In the genomic region with DNA sequence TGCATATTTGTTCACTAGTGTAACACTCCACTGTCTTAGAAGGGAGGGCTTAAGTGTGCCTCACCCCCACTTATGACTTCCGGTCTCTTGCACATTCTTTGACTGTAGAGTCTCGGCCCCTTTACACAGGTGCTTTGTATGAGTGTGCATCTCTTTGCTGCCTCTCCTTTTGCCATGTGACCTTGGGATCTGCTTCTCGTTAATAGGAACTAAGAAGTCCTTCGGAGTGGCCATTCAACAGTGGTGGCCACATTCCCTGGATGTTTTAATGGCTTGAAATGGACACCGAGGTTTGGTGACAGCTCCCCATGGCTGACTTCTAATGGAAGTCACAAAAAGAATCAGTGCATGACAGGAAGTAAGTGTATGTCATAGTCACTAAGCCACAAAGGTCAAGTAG, we compare ENCODE assay signal across 20 mouse cellular contexts.
DNase-seq lines count a peak whose midpoint lies in the region; ATAC-seq and TF ChIP-seq lines count a peak whose summit lies in the region.
"Had no signal": no experiment of that assay in that cellular context is flagged by ENCODE, and none has a peak within 500 bp of the region (broad histone marks: within the 10 kb centered on the region; RNA-seq: fewer than 3 reads in every experiment).

No protein-coding gene starts in this region.

- no peak for TF ChIP-seq EP300 in stomach, postnatal 0 days (optimal IDR thresholded peaks at IDR 0.05)

- H3K4me1 ChIP-seq in heart, embryonic 13.5 days = peaks cover 61% of the 10 kb centered on the region
- peaks cover 75% of the 10 kb centered on the region for H3K4me1 ChIP-seq in kidney, embryonic 15.5 days
- peaks cover 4% of the 10 kb centered on the region; the same call in 1 of the 2 replicates for H3K4me1 ChIP-seq in stomach, postnatal 0 days (replicated peaks; ENCODE audit: control insufficient read depth, insufficient read depth)

- no peak for ATAC-seq in heart, embryonic 13.5 days (ENCODE audit: extremely low read depth, insufficient number of reproducible peaks, low FRiP score, low TSS enrichment)
- no peak; the same call in 1 of the 2 replicates for ATAC-seq in kidney, embryonic 15.5 days (replicated peaks; ENCODE audit: low FRiP score)
- ATAC-seq in stomach, postnatal 0 days (ENCODE audit: low FRiP score, low TSS enrichment) = peak; percentile 9; the same call in 1 of the 2 replicates
- ATAC-seq: forebrain, embryonic 16.5 days; midbrain, embryonic 15.5 days had no signal

- H3K27ac ChIP-seq in heart, embryonic 13.5 days (replicated peaks) = peak overlapping the region; percentile 92
- peak overlapping the region; percentile 79 for H3K27ac ChIP-seq in kidney, embryonic 15.5 days
- no peak overlapping the region for H3K27ac ChIP-seq in stomach, postnatal 0 days (replicated peaks)
- H3K27ac ChIP-seq: hindbrain, embryonic 14.5 days; midbrain, embryonic 15.5 days had no signal

- H3K4me3 ChIP-seq in heart, embryonic 13.5 days = no peak overlapping the region
- no peak overlapping the region for H3K4me3 ChIP-seq in kidney, embryonic 15.5 days (replicated peaks)
- H3K4me3 ChIP-seq in stomach, postnatal 0 days (ENCODE audit: low read depth, low read length) = no peak overlapping the region
- H3K4me3 ChIP-seq: erythroblast, embryonic 14.5 days; limb, embryonic 12.5 days; midbrain, embryonic 15.5 days had no signal

- no peak overlapping the region for H3K9ac ChIP-seq in heart, embryonic 13.5 days
- no peak overlapping the region for H3K9ac ChIP-seq in kidney, embryonic 15.5 days
- H3K9ac ChIP-seq in stomach, postnatal 0 days (ENCODE audit: low read length) = no peak overlapping the region
- H3K9ac ChIP-seq: hindbrain, embryonic 14.5 days; limb, embryonic 12.5 days; lung, embryonic 14.5 days; midbrain, embryonic 15.5 days had no signal

- no peaks in the 10 kb centered on the region for H3K27me3 ChIP-seq in heart, embryonic 13.5 days (replicated peaks)
- no peaks in the 10 kb centered on the region for H3K27me3 ChIP-seq in kidney, embryonic 15.5 days
- H3K27me3 ChIP-seq in stomach, postnatal 0 days (ENCODE audit: control insufficient read depth, insufficient read depth, low read length) = no peaks in the 10 kb centered on the region
- H3K27me3 ChIP-seq: midbrain, embryonic 15.5 days had no signal

- H3K4me2 ChIP-seq in heart, embryonic 13.5 days = no peak overlapping the region
- H3K4me2 ChIP-seq in kidney, embryonic 15.5 days = no peak overlapping the region
- no peak overlapping the region for H3K4me2 ChIP-seq in stomach, postnatal 0 days (replicated peaks; ENCODE audit: low read depth)
- H3K4me2 ChIP-seq: hindbrain, embryonic 14.5 days; midbrain, embryonic 15.5 days had no signal

- no peak for DNase-seq in heart, adult 9 months (ENCODE audit: low spot score in 2 of 2)
- no peak for DNase-seq in kidney, postnatal 10 days
- peak; percentile 27 for DNase-seq in retina, embryonic 14.5 days (ENCODE audit: low spot score)
- DNase-seq in retina, postnatal 1 day = no peak
- DNase-seq in stomach, postnatal 0 days (ENCODE audit: low spot score) = no peak
- DNase-seq in MN1 (ENCODE audit: low spot score) = no peak
- DNase-seq: adrenal gland, adult 2 months; cerebellum, postnatal 10 days; kidney, adult 8-10 months; layer of hippocampus, adult 9-11 months; lung, embryonic 14.5 days; thymus, adult 18-20 months had no signal

- no peaks in the 10 kb centered on the region for H3K36me3 ChIP-seq in heart, embryonic 13.5 days
- no peaks in the 10 kb centered on the region for H3K36me3 ChIP-seq in kidney, embryonic 15.5 days
- no peaks in the 10 kb centered on the region for H3K36me3 ChIP-seq in stomach, postnatal 0 days (ENCODE audit: control insufficient read depth, insufficient read depth, low read length)
- H3K36me3 ChIP-seq: G1E; limb, embryonic 12.5 days; midbrain, embryonic 15.5 days had no signal

- TF ChIP-seq CTCF in stomach, postnatal 0 days (IDR thresholded peaks at IDR 0.05; ENCODE audit: low read depth) = no peak

- WGBS in heart, embryonic 13.5 days = 40% methylated on average over 5 of the region's 5 CpGs
- 32% methylated on average over 5 of the region's 5 CpGs for WGBS in kidney, embryonic 15.5 days
- WGBS in stomach, postnatal 0 days = 46% methylated on average over 5 of the region's 5 CpGs

- no peaks in the 10 kb centered on the region for H3K9me3 ChIP-seq in heart, embryonic 13.5 days
- no peaks in the 10 kb centered on the region for H3K9me3 ChIP-seq in kidney, embryonic 15.5 days (replicated peaks)
- H3K9me3 ChIP-seq in stomach, postnatal 0 days (ENCODE audit: control insufficient read depth, low read length) = no peaks in the 10 kb centered on the region
- H3K9me3 ChIP-seq: G1E; limb, embryonic 12.5 days; midbrain, embryonic 15.5 days had no signal
